Mouse (Mus musculus) MEL (cell line): ENCODE results near the gene 9430015G10Rik. TPM values are rescaled to one million over a fixed set of nuclear protein-coding genes. Genes with fewer than 3 reads are reported as not detected.

ENCODE experiments used
- DNase-seq: peaks from one replicate; pipeline ENCODE4 v3.0.0; 2011; ENCODE audit warnings: low read depth, low spot score
- H3K27ac ChIP-seq: 2 replicates; pipeline ENCODE4 v1.5.1; 2012; ENCODE audit warnings: low read depth, mild to moderate bottlenecking, control low read depth, low read length, moderate library complexity; ENCODE audit not compliant: control insufficient read depth
- H3K27me3 ChIP-seq, 2 experiments: fragments of 150-350 bp in 1 of 2; sonication (generic) in 1 of 2; 2 replicates each; pipeline ENCODE4 v1.6.1; 2012; ENCODE audit warnings: low read length in 2 of 2, mild to moderate bottlenecking in 2 of 2, improper control_type of control experiment in 1 of 2, moderate library complexity in 1 of 2; ENCODE audit not compliant: insufficient read depth in 2 of 2, control insufficient read depth in 1 of 2
- H3K36me3 ChIP-seq, 2 experiments: 2 replicates each; pipeline ENCODE4 v1.6.1; 2012 to 2014; ENCODE audit warnings: low read length in 2 of 2, improper control_type of control experiment in 1 of 2, inconsistent platforms in 1 of 2, mild to moderate bottlenecking in 1 of 2; ENCODE audit not compliant: insufficient read depth in 2 of 2, control insufficient read depth in 1 of 2
- H3K4me1 ChIP-seq, 2 experiments: fragments of 150-350 bp in 1 of 2; sonication (generic) in 1 of 2; 2 replicates each; pipeline ENCODE4 v1.6.1; 2012; ENCODE audit warnings: low read length in 2 of 2, improper control_type of control experiment in 1 of 2, mild to moderate bottlenecking in 1 of 2; ENCODE audit not compliant: insufficient read depth in 2 of 2, control insufficient read depth in 1 of 2
- H3K4me3 ChIP-seq, 2 experiments: fragments of 150-350 bp in 1 of 2; sonication (generic) in 1 of 2; 2 replicates each; pipeline ENCODE4 v1.5.1; 2012; ENCODE audit warnings: low read depth in 2 of 2, low read length in 2 of 2, mild to moderate bottlenecking in 2 of 2, moderate library complexity in 2 of 2, control low read depth in 1 of 2, improper control_type of control experiment in 1 of 2; ENCODE audit not compliant: control insufficient read depth in 1 of 2, insufficient read depth in 1 of 2
- H3K79me2 ChIP-seq: 2 replicates; pipeline ENCODE4 v1.6.1; 2012; ENCODE audit warnings: mild to moderate bottlenecking, low read length, moderate library complexity; ENCODE audit not compliant: control insufficient read depth, poor library complexity, insufficient read depth
- H3K9ac ChIP-seq: 2 replicates; pipeline ENCODE4 v1.6.1; 2012; ENCODE audit warnings: low read depth, mild to moderate bottlenecking, control low read depth, low read length, moderate library complexity; ENCODE audit not compliant: control insufficient read depth, poor library complexity, severe bottlenecking
- H3K9me3 ChIP-seq: fragments of 150-350 bp; sonication (generic); replicated peaks from 2 replicates; pipeline ENCODE4 v1.6.1; 2012; ENCODE audit warnings: mild to moderate bottlenecking, low read length, improper control_type of control experiment, moderate library complexity; ENCODE audit not compliant: insufficient read depth
- E2F4 ChIP-seq: IDR thresholded peaks from 2 replicates; pipeline ENCODE4 v1.6.1; 2011; ENCODE audit warnings: low read depth, low read length, improper control_type of control experiment, borderline replicate concordance
- ELF1 ChIP-seq: IDR thresholded peaks from 2 replicates; pipeline ENCODE4 v1.6.1; 2014; ENCODE audit warnings: low read depth, mild to moderate bottlenecking, inconsistent platforms, low read length, improper control_type of control experiment, moderate library complexity
- ETS1 ChIP-seq: IDR thresholded peaks from 2 replicates; pipeline ENCODE4 v1.6.1; 2012; ENCODE audit warnings: low read depth, mild to moderate bottlenecking, inconsistent platforms, low read length, improper control_type of control experiment, moderate library complexity
- GABPA ChIP-seq: IDR thresholded peaks from 2 replicates; pipeline ENCODE4 v1.6.1; 2012; ENCODE audit warnings: low read depth, mild to moderate bottlenecking, inconsistent platforms, low read length, improper control_type of control experiment, moderate library complexity
- GATA1 ChIP-seq: IDR thresholded peaks from 2 replicates; pipeline ENCODE4 v1.6.1; 2011; ENCODE audit warnings: low read depth, low read length, improper control_type of control experiment
- MAZ ChIP-seq: IDR thresholded peaks from 2 replicates; pipeline ENCODE4 v1.6.1; 2012; ENCODE audit warnings: low read depth, mild to moderate bottlenecking, inconsistent platforms, low read length, improper control_type of control experiment
- MEF2A ChIP-seq: IDR thresholded peaks from 2 replicates; pipeline ENCODE4 v1.6.1; 2014; ENCODE audit warnings: low read depth, mild to moderate bottlenecking, inconsistent platforms, low read length, improper control_type of control experiment; ENCODE audit not compliant: poor library complexity, insufficient replicate concordance, severe bottlenecking; ENCODE audit errors: extremely low read depth
- MYB ChIP-seq: IDR thresholded peaks from 2 replicates; pipeline ENCODE4 v1.6.1; 2011; ENCODE audit warnings: mild to moderate bottlenecking, low read depth, low read length, improper control_type of control experiment
- MYC ChIP-seq: IDR thresholded peaks from 2 replicates; pipeline ENCODE4 v1.6.1; 2011; ENCODE audit warnings: low read depth, mild to moderate bottlenecking, low read length, improper control_type of control experiment, moderate library complexity
- POLR2AphosphoS2 ChIP-seq: IDR thresholded peaks from 2 replicates; pipeline ENCODE4 v1.6.1; 2011; ENCODE audit warnings: low read length, improper control_type of control experiment
- POLR2AphosphoS5 ChIP-seq: IDR thresholded peaks from 2 replicates; pipeline ENCODE4 v1.6.1; 2012; ENCODE audit warnings: low read depth, borderline replicate concordance, mild to moderate bottlenecking, inconsistent platforms, low read length, moderate library complexity, mixed read lengths
- RAD21 ChIP-seq: IDR thresholded peaks from 2 replicates; pipeline ENCODE4 v1.6.1; 2011; ENCODE audit warnings: mild to moderate bottlenecking, low read depth, low read length, improper control_type of control experiment
- SMC3 ChIP-seq: IDR thresholded peaks from 2 replicates; pipeline ENCODE4 v1.6.1; 2011; ENCODE audit warnings: low read depth, low read length, improper control_type of control experiment
- TCF12 ChIP-seq: IDR thresholded peaks from 2 replicates; pipeline ENCODE4 v1.6.1; 2014; ENCODE audit warnings: low read depth, mild to moderate bottlenecking, inconsistent platforms, low read length, improper control_type of control experiment, moderate library complexity
- USF1 ChIP-seq: IDR thresholded peaks from 2 replicates; pipeline ENCODE4 v1.6.1; 2014; ENCODE audit warnings: low read depth, mild to moderate bottlenecking, inconsistent platforms, low read length, improper control_type of control experiment, moderate library complexity
- ZC3H11A ChIP-seq: IDR thresholded peaks from 2 replicates; pipeline ENCODE4 v1.6.1; 2012; ENCODE audit warnings: low read depth, mild to moderate bottlenecking, inconsistent platforms, low read length, improper control_type of control experiment
- ZKSCAN1 ChIP-seq: IDR thresholded peaks from 2 replicates; pipeline ENCODE4 v1.6.1; 2012; ENCODE audit warnings: low read depth, mild to moderate bottlenecking, inconsistent platforms, low read length, improper control_type of control experiment, moderate library complexity
- ZMIZ1 ChIP-seq: IDR thresholded peaks from 2 replicates; pipeline ENCODE4 v1.6.1; 2012; ENCODE audit warnings: low read depth, mild to moderate bottlenecking, inconsistent platforms, low read length, improper control_type of control experiment, moderate library complexity
- ZNF384 ChIP-seq: IDR thresholded peaks from 2 replicates; pipeline ENCODE4 v1.6.1; 2012; ENCODE audit warnings: low read depth, mild to moderate bottlenecking, inconsistent platforms, low read length, improper control_type of control experiment
- polyA plus RNA-seq, 2 experiments: library from polyadenylated mRNA; stranded (reverse) in 1 of 2; unstranded in 1 of 2; fragments of >175 nt in 1 of 2; fragments of >200 nt in 1 of 2; gene quantifications; 2 replicates each; pipeline versions ENCODE4 v1.2.1 to v1.2.4; 2012; ENCODE audit warnings: low replicate concordance in 2 of 2, low read depth in 1 of 2; ENCODE audit not compliant: insufficient read length in 2 of 2, insufficient read depth in 1 of 2, missing spikeins in 1 of 2
- total RNA-seq: library from RNA; depleted of rRNA; stranded (reverse); fragments of 300-350 nt; gene quantifications from 2 replicates; pipeline ENCODE4 v1.2.3, GENCODE M21; 2012

Gene 9430015G10Rik
- total and polyA plus RNA-seq, 3 experiments, result 28.7 to 52.9 TPM; not detected in 1

DNA sequence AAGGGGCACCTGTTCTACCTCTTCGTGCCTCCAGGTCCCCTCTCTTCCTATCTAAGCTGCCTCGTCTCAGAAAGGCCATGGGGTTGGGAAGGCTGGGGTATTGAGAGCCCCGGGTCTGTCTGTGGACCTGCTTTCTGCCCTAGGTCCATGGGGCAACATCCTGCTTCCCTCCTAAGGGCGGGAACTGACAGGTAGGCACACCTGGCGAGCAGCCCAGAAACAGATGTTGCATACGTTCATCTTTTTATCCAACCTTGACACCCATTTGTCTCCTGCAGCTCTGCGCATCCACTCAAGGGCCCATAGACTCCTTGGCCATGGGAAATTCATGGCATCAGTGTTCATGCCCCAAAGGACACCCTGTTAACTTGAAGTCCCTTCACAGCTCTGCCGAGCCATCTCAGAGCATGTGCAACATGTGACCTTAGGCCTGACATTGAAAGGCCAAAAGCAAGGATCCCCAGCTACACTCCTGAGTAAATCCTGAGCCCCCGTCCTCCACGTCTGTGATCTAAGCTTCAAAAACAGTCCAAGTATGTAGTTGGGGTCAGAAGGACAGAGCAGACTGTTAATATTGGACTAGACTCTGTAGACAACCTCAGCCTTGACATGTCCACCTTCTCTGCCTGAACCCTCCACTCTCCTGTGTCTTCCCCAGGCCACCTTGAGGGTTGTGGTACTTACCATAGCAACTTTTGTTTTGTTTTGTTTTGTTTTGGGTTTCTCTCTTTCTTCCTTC is 44.5 kb upstream of the 9430015G10Rik start:
- Histone ChIP-seq H3K27ac (no peak overlapping the region), H3K4me3 (no peak overlapping the region), H3K9ac (no peak overlapping the region), H3K9me3 (no peaks in the 10 kb centered on the region), H3K27me3 (no peaks in the 10 kb centered on the region; a peak in 1 of 4 replicates), H3K4me1 (peaks cover 0 to 14% of the 10 kb centered on the region in 2 experiments; a peak in 3 of 4 replicates), H3K79me2 (no peaks in the 10 kb centered on the region), H3K36me3 (peaks cover 0 to 7% of the 10 kb centered on the region in 2 experiments; a peak in 2 of 4 replicates)
- no peak for TF ChIP-seq SMC3
- no peak for TF ChIP-seq ZNF384
- no peak for TF ChIP-seq ETS1
- no peak for TF ChIP-seq MAZ
- TF ChIP-seq MEF2A, result no peak
- TF ChIP-seq RAD21, result no peak
- no peak for TF ChIP-seq MYB
- TF ChIP-seq GABPA, result no peak
- TF ChIP-seq USF1, result no peak
- TF ChIP-seq ZKSCAN1, result no peak
- no peak for TF ChIP-seq ZC3H11A
- TF ChIP-seq GATA1, result no peak
- no peak for TF ChIP-seq E2F4
- TF ChIP-seq MYC, result no peak
- no peak for TF ChIP-seq TCF12
- no peak for TF ChIP-seq ELF1
- no peak for TF ChIP-seq POLR2AphosphoS5
- TF ChIP-seq ZMIZ1, result no peak
- no peak for TF ChIP-seq POLR2AphosphoS2
- DNase-seq, result no peak
